Mouse (Mus musculus) liver, embryonic 16.5 days (tissue): ENCODE results near the gene Sec14l1. TPM values are rescaled to one million over a fixed set of nuclear protein-coding genes. Genes with fewer than 3 reads are reported as not detected.

Source experiments
- ATAC-seq: fragments of 200-750 bp; cut with Nextera tagmentation; 2 replicates; pipeline ENCODE4 v1.8.0; 2017; ENCODE audit warnings: low read depth, mild to moderate bottlenecking, moderate number of reproducible peaks, moderate library complexity
- H3K27ac ChIP-seq: fragments of 300-500 bp; sonication (generic); 2 replicates; pipeline ENCODE4 v1.5.1; 2014; ENCODE audit warnings: mild to moderate bottlenecking, low read length
- H3K27me3 ChIP-seq: fragments of 300-500 bp; sonication (generic); 2 replicates; pipeline ENCODE4 v1.6.1; 2014; ENCODE audit warnings: low read depth, low read length, mixed read lengths; ENCODE audit not compliant: control insufficient read depth, insufficient read depth
- H3K36me3 ChIP-seq: fragments of 300-500 bp; sonication (generic); 2 replicates; pipeline ENCODE4 v1.6.1; 2014; ENCODE audit warnings: mild to moderate bottlenecking; ENCODE audit not compliant: control insufficient read depth, insufficient read depth
- H3K4me1 ChIP-seq: fragments of 300-500 bp; sonication (generic); 2 replicates; pipeline ENCODE4 v1.6.1; 2014; ENCODE audit warnings: low read depth, low read length, mixed read lengths; ENCODE audit not compliant: control insufficient read depth
- H3K4me2 ChIP-seq: fragments of 300-500 bp; sonication (generic); 2 replicates; pipeline ENCODE4 v1.6.1; 2014; ENCODE audit warnings: low read depth, low read length, mixed read lengths
- H3K4me3 ChIP-seq: fragments of 300-500 bp; sonication (generic); 2 replicates; pipeline ENCODE4 v1.5.1; 2014; ENCODE audit warnings: low read depth, mild to moderate bottlenecking, low read length
- H3K9ac ChIP-seq: fragments of 300-500 bp; sonication (generic); 2 replicates; pipeline ENCODE4 v1.6.1; 2014; ENCODE audit warnings: low read depth, low read length
- H3K9me3 ChIP-seq: fragments of 300-500 bp; sonication (generic); replicated peaks from 2 replicates; pipeline ENCODE4 v1.6.1; 2016; ENCODE audit warnings: low read length; ENCODE audit not compliant: control insufficient read depth
- WGBS: fragments of 180-500 bp; shearing (Covaris S2); extraction: QIAGEN DNeasy Blood & Tissue Kit; methylation state at CpG from one replicate; pipeline ENCODE4 v1.1.7; 2014; ENCODE audit not compliant: insufficient replicate concordance; 5-methylcytosine and 5-hydroxymethylcytosine counted together
- polyA plus RNA-seq: library from polyadenylated mRNA; unstranded; fragments of >200 nt; fragmentation: Nextera tagmentation; extraction: Ambion mirVana; gene quantifications from 2 replicates; pipeline ENCODE4 v1.2.1, GENCODE M21; 2015

The Sec14l1 gene
- polyA plus RNA-seq, 1 experiment from 2014 or later, result 19.3 TPM

GRCm38 (mm10) chr11:117169801-117170565 lies 55.0 kb downstream of the Sec14l1 start:
- H3K27me3 ChIP-seq, result no peaks in the 10 kb centered on the region
- H3K4me3 ChIP-seq, result no peak overlapping the region
- no peak overlapping the region for H3K9ac ChIP-seq
- 77% methylated on average over 19 of the region's 19 CpGs for WGBS
- no peak overlapping the region for H3K27ac ChIP-seq
- no peaks in the 10 kb centered on the region for H3K36me3 ChIP-seq
- no peaks in the 10 kb centered on the region for H3K4me1 ChIP-seq
- H3K4me2 ChIP-seq, result no peak overlapping the region
- H3K9me3 ChIP-seq, result no peaks in the 10 kb centered on the region
- ATAC-seq, result no peak

- H3K27me3 ChIP-seq, result no peaks in the 10 kb centered on the region
- no peak overlapping the region for H3K27ac ChIP-seq
- H3K4me3 ChIP-seq, result 0 out of 2 replicates have a peak overlapping the region, but pooled peaks have one; percentile 14
- ATAC-seq, result no peak
- H3K36me3 ChIP-seq, result no peaks in the 10 kb centered on the region
- H3K4me1 ChIP-seq, result no peaks in the 10 kb centered on the region; the same call in 1 of the 2 replicates
- H3K9me3 ChIP-seq, result no peaks in the 10 kb centered on the region
- WGBS, result 51% methylated on average over 18 of the region's 18 CpGs
- H3K9ac ChIP-seq, result no peak overlapping the region
- H3K4me2 ChIP-seq, result peak overlapping the region; percentile 3; the same call in 1 of the 2 replicates
Measured at GRCm38 (mm10) chr11:117174098-117174892, 59.3 kb downstream of the Sec14l1 start.

GRCm38 (mm10) chr11:117174924-117175323 lies 60.0 kb downstream of the Sec14l1 start:
- Histone ChIP-seq H3K4me1 (no peaks in the 10 kb centered on the region; the same call in 1 of the 2 replicates), H3K9me3 (no peaks in the 10 kb centered on the region), H3K4me3 (0 out of 2 replicates have a peak overlapping the region, but pooled peaks have one; percentile 14), H3K4me2 (0 out of 2 replicates have a peak overlapping the region, but pooled peaks have one; percentile 3), H3K27ac (no peak overlapping the region), H3K9ac (no peak overlapping the region), H3K36me3 (no peaks in the 10 kb centered on the region), H3K27me3 (no peaks in the 10 kb centered on the region)
- 27% methylated on average over 15 of the region's 15 CpGs for WGBS
- ATAC-seq, result no peak

GRCm38 (mm10) chr11:117175472-117175871 lies 60.5 kb downstream of the Sec14l1 start:
- Histone ChIP-seq H3K9me3 (0 out of 2 replicates have a peak, but pooled peaks cover 3% of the 10 kb centered on the region), H3K27me3 (no peaks in the 10 kb centered on the region), H3K4me1 (no peaks in the 10 kb centered on the region; the same call in 1 of the 2 replicates), H3K36me3 (no peaks in the 10 kb centered on the region), H3K27ac (no peak overlapping the region), H3K9ac (no peak overlapping the region), H3K4me3 (no peak overlapping the region), H3K4me2 (no peak overlapping the region)
- ATAC-seq, result no peak
- WGBS, result 72% methylated on average over 12 of the region's 12 CpGs

- Histone ChIP-seq H3K9me3 (0 out of 2 replicates have a peak, but pooled peaks cover 3% of the 10 kb centered on the region), H3K4me2 (no peak overlapping the region), H3K27ac (no peak overlapping the region), H3K4me3 (no peak overlapping the region), H3K36me3 (no peaks in the 10 kb centered on the region), H3K27me3 (no peaks in the 10 kb centered on the region), H3K4me1 (no peaks in the 10 kb centered on the region; the same call in 1 of the 2 replicates), H3K9ac (no peak overlapping the region)
- ATAC-seq, result no peak; the same call in 1 of the 2 replicates
- WGBS, result 43% methylated on average over 5 of the region's 5 CpGs
Measured at GRCm38 (mm10) chr11:117176304-117176703, 61.3 kb downstream of the Sec14l1 start.

GRCm38 (mm10) chr11:117176900-117177299 lies 61.9 kb downstream of the Sec14l1 start:
- H3K4me2 ChIP-seq, result no peak overlapping the region
- no peak overlapping the region for H3K4me3 ChIP-seq
- H3K9me3 ChIP-seq, result 0 out of 2 replicates have a peak, but pooled peaks cover 3% of the 10 kb centered on the region
- 61% methylated on average over 5 of the region's 5 CpGs for WGBS
- ATAC-seq, result no peak; the same call in 1 of the 2 replicates
- no peak overlapping the region for H3K9ac ChIP-seq
- H3K4me1 ChIP-seq, result no peaks in the 10 kb centered on the region; the same call in 1 of the 2 replicates
- no peaks in the 10 kb centered on the region for H3K27me3 ChIP-seq
- no peaks in the 10 kb centered on the region for H3K36me3 ChIP-seq
- H3K27ac ChIP-seq, result no peak overlapping the region

GRCm38 (mm10) chr11:117177303-117177979 lies 62.5 kb downstream of the Sec14l1 start:
- Histone ChIP-seq H3K9ac (no peak overlapping the region), H3K27ac (no peak overlapping the region), H3K27me3 (no peaks in the 10 kb centered on the region), H3K4me2 (no peak overlapping the region), H3K9me3 (0 out of 2 replicates have a peak, but pooled peaks cover 3% of the 10 kb centered on the region), H3K4me1 (no peaks in the 10 kb centered on the region; the same call in 1 of the 2 replicates), H3K36me3 (no peaks in the 10 kb centered on the region), H3K4me3 (no peak overlapping the region)
- ATAC-seq, result peak; percentile 72
- WGBS, result 49% methylated on average over 8 of the region's 11 CpGs

GRCm38 (mm10) chr11:117179902-117180301 lies 64.9 kb downstream of the Sec14l1 start:
- WGBS, result 66% methylated on average over 5 of the region's 5 CpGs
- H3K9ac ChIP-seq, result no peak overlapping the region
- no peak for ATAC-seq
- no peaks in the 10 kb centered on the region; the same call in 1 of the 2 replicates for H3K4me1 ChIP-seq
- H3K4me2 ChIP-seq, result no peak overlapping the region
- H3K9me3 ChIP-seq, result 0 out of 2 replicates have a peak, but pooled peaks cover 3% of the 10 kb centered on the region
- no peak overlapping the region for H3K4me3 ChIP-seq
- H3K27ac ChIP-seq, result no peak overlapping the region
- H3K36me3 ChIP-seq, result no peaks in the 10 kb centered on the region
- no peaks in the 10 kb centered on the region for H3K27me3 ChIP-seq
